In genomic region chr11:32454800-32455506, GRCm38 (mm10) we compare ENCODE assay signal across 8 mouse cellular contexts. TPM values are rescaled to one million over a fixed set of nuclear protein-coding genes. Genes with fewer than 3 reads are reported as not detected.
DNase-seq lines count a peak whose midpoint lies in the region; ATAC-seq lines count a peak whose summit lies in the region.

Ubtd2 (plus strand) TSS chr11:32455370.

- H3K9me3 ChIP-seq in megakaryocyte, embryonic 14.5 days: no peaks in the 10 kb centered on the region

- ATAC-seq in common myeloid progenitor, adult 5-6 weeks (replicated peaks; ENCODE audit: low read depth, poor library complexity, severe bottlenecking): peak; percentile 91

- peaks cover 24% of the 10 kb centered on the region for H3K4me1 ChIP-seq in megakaryocyte, embryonic 14.5 days

- peak within 1 kb of the TSS; percentile 95 for H3K4me3 ChIP-seq in megakaryocyte, embryonic 14.5 days (replicated peaks)

- peak; percentile 96 for DNase-seq in ZHBTc4 (ENCODE audit: low read depth, low spot score)
- DNase-seq in gastrocnemius, adult 8-10 months (ENCODE audit: low spot score in 2 of 2): peak; percentile 96 to 98
- peak; percentile 84 for DNase-seq in hindlimb bud, embryonic 11.5 days (ENCODE audit: extremely low spot score, low read depth, low spot score)
- peak; percentile 93 to 94 for DNase-seq in left cerebral cortex, adult 8-10 months (ENCODE audit: low spot score in 2 of 2)
- peak; percentile 98 for DNase-seq in right cerebral cortex, postnatal 10 days (ENCODE audit: low spot score in 2 of 2)
- peak; percentile 99 for DNase-seq in urinary bladder, postnatal 25 days (ENCODE audit: low spot score)

- H3K36me3 ChIP-seq in megakaryocyte, embryonic 14.5 days (replicated peaks; ENCODE audit: low read length): no peaks in the 10 kb centered on the region

- peaks cover 22% of the 10 kb centered on the region for H3K27me3 ChIP-seq in megakaryocyte, embryonic 14.5 days (replicated peaks)

RNA-seq across cellular contexts. Expression of gene Ubtd2, which starts in this region (rescaled TPM):
- 3.9 and 7.0 TPM in 2 replicates for total RNA-seq in common myeloid progenitor, adult 5-6 weeks (2017)
- total RNA-seq in gastrocnemius, adult 8-10 months (2022): 1 to 10 TPM; 6.3 to 7.2 (median 6.6) TPM
- 10 to 100 TPM; 34.5 to 39.8 (median 38.7) TPM for total RNA-seq in left cerebral cortex, adult 8-10 months (2022)
- polyA plus RNA-seq in megakaryocyte, embryonic 14.5 days (2012; ENCODE audit: insufficient read depth, low replicate concordance): 0.96 TPM in 1 of 2 replicates, not detected in the other

Comparison
In these comparisons a context has a peak if more than half of its experiments do, and no peak if none do; other contexts are left out.
1. Peak in every context shown above with its lines: DNase-seq, ATAC-seq and H3K4me3 ChIP-seq.